Mouse (Mus musculus) thymus, adult 18-20 months (tissue): ENCODE data around the gene Dnase1l3.

ENCODE experiments used
- DNase-seq, 2 experiments: peaks; one replicate each; pipeline ENCODE4 v3.0.0; 2022; ENCODE audit warnings: mixed read lengths in 2 of 2

Dnase1l3 gene

GRCm38 (mm10) chr14:7994271-7994767 lies at the start of gene Dnase1l3:
Gene Dnase1l3, minus strand, starts transcription at chr14:7994573.
- DNase-seq: no peak

- DNase-seq: no peak
Measured at GRCm38 (mm10) chr14:8042577-8042976, 48.2 kb upstream of the Dnase1l3 start.

GRCm38 (mm10) chr14:8042120-8042519 lies 47.7 kb upstream of the Dnase1l3 start:
- no peak for DNase-seq

GRCm38 (mm10) chr14:8040911-8041678 lies 46.7 kb upstream of the Dnase1l3 start:
- DNase-seq: no peak

GRCm38 (mm10) chr14:8040179-8040578 lies 45.8 kb upstream of the Dnase1l3 start:
- no peak for DNase-seq

GRCm38 (mm10) chr14:8038791-8039448 lies 44.5 kb upstream of the Dnase1l3 start:
- DNase-seq: no peak

- DNase-seq: no peak
Measured at GRCm38 (mm10) chr14:8038150-8038549, 43.8 kb upstream of the Dnase1l3 start.

GRCm38 (mm10) chr14:8036406-8036805 lies 42.0 kb upstream of the Dnase1l3 start:
- DNase-seq: no peak

GRCm38 (mm10) chr14:8035951-8036350 lies 41.6 kb upstream of the Dnase1l3 start:
- no peak for DNase-seq

- DNase-seq: no peak
Measured at GRCm38 (mm10) chr14:8034561-8034960, 40.2 kb upstream of the Dnase1l3 start.

GRCm38 (mm10) chr14:8032087-8032944 lies 37.9 kb upstream of the Dnase1l3 start:
- no peak for DNase-seq

GRCm38 (mm10) chr14:8030535-8030934 lies 36.2 kb upstream of the Dnase1l3 start:
- no peak for DNase-seq

- DNase-seq: no peak
Measured at GRCm38 (mm10) chr14:8029752-8030151, 35.4 kb upstream of the Dnase1l3 start.

- no peak for DNase-seq
Measured at GRCm38 (mm10) chr14:8028086-8028485, 33.7 kb upstream of the Dnase1l3 start.

- no peak for DNase-seq
Measured at GRCm38 (mm10) chr14:8026769-8027531, 32.6 kb upstream of the Dnase1l3 start.

- DNase-seq: no peak
Measured at GRCm38 (mm10) chr14:8024936-8025335, 30.6 kb upstream of the Dnase1l3 start.

- DNase-seq: no peak
Measured at GRCm38 (mm10) chr14:8024469-8024868, 30.1 kb upstream of the Dnase1l3 start.

- no peak for DNase-seq
Measured at GRCm38 (mm10) chr14:8020546-8020945, 26.2 kb upstream of the Dnase1l3 start.

GRCm38 (mm10) chr14:8020011-8020410 lies 25.6 kb upstream of the Dnase1l3 start:
- no peak for DNase-seq

- no peak for DNase-seq
Measured at GRCm38 (mm10) chr14:8016951-8017350, 22.6 kb upstream of the Dnase1l3 start.

- no peak for DNase-seq
Measured at GRCm38 (mm10) chr14:8016276-8016675, 21.9 kb upstream of the Dnase1l3 start.

- no peak for DNase-seq
Measured at GRCm38 (mm10) chr14:8015756-8016155, 21.4 kb upstream of the Dnase1l3 start.
